10 mouse cellular contexts compared by ENCODE assay signal in genomic region chr4:138342778-138343177, GRCm38 (mm10). TPM values are rescaled to one million over a fixed set of nuclear protein-coding genes. Genes with fewer than 3 reads are reported as not detected.
DNase-seq lines count a peak whose midpoint lies in the region; ATAC-seq and TF ChIP-seq lines count a peak whose summit lies in the region.
"Had no signal": no experiment of that assay in that cellular context is flagged by ENCODE, and none has a peak within 500 bp of the region (broad histone marks: within the 10 kb centered on the region; RNA-seq: fewer than 3 reads in every experiment).

No protein-coding gene starts in this region.

- no peaks in the 10 kb centered on the region for H3K36me3 ChIP-seq in lung, embryonic 14.5 days (ENCODE audit: insufficient read depth)
- H3K36me3 ChIP-seq in kidney, adult 2 months (ENCODE audit: control insufficient read depth, insufficient read depth, low read length): no peaks in the 10 kb centered on the region; the same call in 1 of the 2 replicates
- H3K36me3 ChIP-seq in stomach, postnatal 0 days (ENCODE audit: control insufficient read depth, insufficient read depth, low read length): no peaks in the 10 kb centered on the region
- H3K36me3 ChIP-seq: hindbrain, embryonic 13.5 days had no signal

- no peak overlapping the region for H3K4me2 ChIP-seq in lung, embryonic 14.5 days
- no peak overlapping the region for H3K4me2 ChIP-seq in stomach, postnatal 0 days (replicated peaks; ENCODE audit: low read depth)
- H3K4me2 ChIP-seq: hindbrain, embryonic 13.5 days had no signal

- peak; percentile 19 for DNase-seq in lung, embryonic 14.5 days
- DNase-seq in lung, postnatal 4 days: no peak
- DNase-seq in kidney, adult 2 months: peak; percentile 96
- DNase-seq in liver: peak; percentile 44
- peak; percentile 76 for DNase-seq in stomach, postnatal 0 days (ENCODE audit: low spot score)
- DNase-seq in cerebellum, adult 2 months: no peak
- DNase-seq: thymus, postnatal 36 days had no signal

- H3K4me3 ChIP-seq in lung, embryonic 14.5 days (ENCODE audit: low read depth, low read length): no peak overlapping the region
- H3K4me3 ChIP-seq in kidney, adult 2 months (ENCODE audit: insufficient read depth, low read depth, low read length): no peak overlapping the region
- H3K4me3 ChIP-seq in stomach, postnatal 0 days (ENCODE audit: low read depth, low read length): no peak overlapping the region
- H3K4me3 ChIP-seq in cerebellum, adult 2 months (replicated peaks; ENCODE audit: insufficient read depth, low read depth, low read length): no peak overlapping the region
- H3K4me3 ChIP-seq: hindbrain, embryonic 13.5 days; left cerebral cortex, adult 2 months had no signal

- H3K27me3 ChIP-seq in lung, embryonic 14.5 days (ENCODE audit: insufficient read depth, low read length): no peaks in the 10 kb centered on the region
- H3K27me3 ChIP-seq in kidney, adult 2 months (replicated peaks; ENCODE audit: control insufficient read depth, insufficient read depth, low read length): no peaks in the 10 kb centered on the region
- H3K27me3 ChIP-seq in stomach, postnatal 0 days (ENCODE audit: control insufficient read depth, insufficient read depth, low read length): no peaks in the 10 kb centered on the region
- H3K27me3 ChIP-seq in cerebellum, adult 2 months (ENCODE audit: control insufficient read depth, insufficient read depth, low read length): no peaks in the 10 kb centered on the region
- H3K27me3 ChIP-seq: hindbrain, embryonic 13.5 days had no signal

- no peak for TF ChIP-seq POLR2A in kidney, adult 2 months (IDR thresholded peaks at IDR 0.05; ENCODE audit: low read depth, low read length)
- TF ChIP-seq POLR2A in cerebellum, adult 2 months (IDR thresholded peaks at IDR 0.05; ENCODE audit: borderline replicate concordance, insufficient read depth, low read length): no peak

- no peak for TF ChIP-seq EP300 in stomach, postnatal 0 days (optimal IDR thresholded peaks at IDR 0.05)

- H3K27ac ChIP-seq in lung, embryonic 14.5 days (ENCODE audit: low read depth): no peak overlapping the region
- peak overlapping the region; percentile 86 for H3K27ac ChIP-seq in kidney, adult 2 months (ENCODE audit: insufficient read depth, low read depth, low read length)
- peak overlapping the region; percentile 88 for H3K27ac ChIP-seq in stomach, postnatal 0 days (replicated peaks)
- H3K27ac ChIP-seq in cerebellum, adult 2 months (ENCODE audit: insufficient read depth, low read length): no peak overlapping the region
- H3K27ac ChIP-seq: hindbrain, embryonic 13.5 days; left cerebral cortex, adult 2 months had no signal

- no peaks in the 10 kb centered on the region for H3K4me1 ChIP-seq in lung, embryonic 14.5 days (ENCODE audit: insufficient read depth)
- peaks cover 29% of the 10 kb centered on the region for H3K4me1 ChIP-seq in kidney, adult 2 months (ENCODE audit: control insufficient read depth, insufficient read depth, low read length)
- no peaks in the 10 kb centered on the region for H3K4me1 ChIP-seq in stomach, postnatal 0 days (replicated peaks; ENCODE audit: control insufficient read depth, insufficient read depth)
- H3K4me1 ChIP-seq in cerebellum, adult 2 months (ENCODE audit: control insufficient read depth, insufficient read depth, low read length): peaks cover 35% of the 10 kb centered on the region

- no peak for ATAC-seq in lung, embryonic 14.5 days (ENCODE audit: insufficient read depth)
- peak; percentile 80 for ATAC-seq in stomach, postnatal 0 days (ENCODE audit: low FRiP score, low TSS enrichment)
- no peak for ATAC-seq in CD4-positive, CD25-positive, alpha-beta regulatory T cell, adult 4 months

- no peaks in the 10 kb centered on the region for H3K9me3 ChIP-seq in lung, embryonic 14.5 days (ENCODE audit: low read depth, low read length)
- H3K9me3 ChIP-seq in stomach, postnatal 0 days (ENCODE audit: control insufficient read depth, low read length): no peaks in the 10 kb centered on the region
- H3K9me3 ChIP-seq: hindbrain, embryonic 13.5 days had no signal

- TF ChIP-seq CTCF in lung, embryonic 14.5 days (IDR thresholded peaks at IDR 0.05; ENCODE audit: low read depth): no peak
- no peak for TF ChIP-seq CTCF in kidney, adult 2 months (conservative IDR thresholded peaks at IDR 0.05; ENCODE audit: insufficient read depth, insufficient read length, low read depth, low read length)
- no peak for TF ChIP-seq CTCF in stomach, postnatal 0 days (IDR thresholded peaks at IDR 0.05; ENCODE audit: low read depth)
- TF ChIP-seq CTCF in cerebellum, adult 2 months (IDR thresholded peaks at IDR 0.05; ENCODE audit: borderline replicate concordance, insufficient read depth, low read depth, low read length): no peak

- WGBS in lung, embryonic 14.5 days: 60% methylated on average over 6 of the region's 6 CpGs
- 34% methylated on average over 6 of the region's 6 CpGs for WGBS in kidney, adult 2 months
- WGBS in stomach, postnatal 0 days: 56% methylated on average over 6 of the region's 6 CpGs
- WGBS in cerebellum, adult 2 months: 93% methylated on average over 6 of the region's 6 CpGs

- H3K9ac ChIP-seq in lung, embryonic 14.5 days: no peak overlapping the region; the same call in 1 of the 2 replicates
- no peak overlapping the region for H3K9ac ChIP-seq in stomach, postnatal 0 days (ENCODE audit: low read length)
- H3K9ac ChIP-seq: hindbrain, embryonic 13.5 days had no signal

RNA-seq across cellular contexts. Expression of gene Pink1, which starts 16.7 kb away (rescaled TPM):
- 22.2 and 25.1 TPM in 2 replicates for polyA plus RNA-seq in lung, embryonic 14.5 days (2014; fragmentation: Nextera tagmentation; extraction: Ambion mirVana)
- polyA plus RNA-seq in kidney, adult 2 months (2012; rRNA removed): 226 and 272 TPM in 2 replicates
- polyA plus RNA-seq in stomach, postnatal 0 days (2015; fragmentation: Nextera tagmentation; extraction: Ambion mirVana): 62.1 and 77.1 TPM in 2 replicates
- polyA plus RNA-seq in CD4-positive, CD25-positive, alpha-beta regulatory T cell, adult 4 months (2017; shearing (Covaris generic)): 10 to 100 TPM; 12.9 to 22.6 TPM
- 404 and 437 TPM in 2 replicates for polyA plus RNA-seq in cerebellum, adult 2 months (2012; rRNA removed)

RNA-seq across cellular contexts. Expression of gene Cda, which starts 25.0 kb away (rescaled TPM):
- 24.1 and 24.4 TPM in 2 replicates for polyA plus RNA-seq in lung, embryonic 14.5 days (2014; fragmentation: Nextera tagmentation; extraction: Ambion mirVana)
- 394 and 454 TPM in 2 replicates for polyA plus RNA-seq in kidney, adult 2 months (2012; rRNA removed)
- polyA plus RNA-seq in stomach, postnatal 0 days (2015; fragmentation: Nextera tagmentation; extraction: Ambion mirVana): 12.5 and 15.2 TPM in 2 replicates
- polyA plus RNA-seq in CD4-positive, CD25-positive, alpha-beta regulatory T cell, adult 4 months (2017; shearing (Covaris generic)): not detected
- 12.6 and 15.4 TPM in 2 replicates for polyA plus RNA-seq in cerebellum, adult 2 months (2012; rRNA removed)

RNA-seq across cellular contexts. Expression of gene Ddost, which starts 38.2 kb away (rescaled TPM):
- polyA plus RNA-seq in lung, embryonic 14.5 days (2014; fragmentation: Nextera tagmentation; extraction: Ambion mirVana): 371 and 379 TPM in 2 replicates
- 157 and 169 TPM in 2 replicates for polyA plus RNA-seq in kidney, adult 2 months (2012; rRNA removed)
- polyA plus RNA-seq in stomach, postnatal 0 days (2015; fragmentation: Nextera tagmentation; extraction: Ambion mirVana): 253 and 258 TPM in 2 replicates
- 100 to 1,000 TPM in 1 of 2 experiments, 10 to 100 TPM in 1; 92.3 to 122 TPM for polyA plus RNA-seq in CD4-positive, CD25-positive, alpha-beta regulatory T cell, adult 4 months (2017; shearing (Covaris generic))
- 98.3 and 101 TPM in 2 replicates for polyA plus RNA-seq in cerebellum, adult 2 months (2012; rRNA removed)

RNA-seq across cellular contexts. Expression of gene Fam43b, which starts 53.5 kb away (rescaled TPM):
- polyA plus RNA-seq in lung, embryonic 14.5 days (2014; fragmentation: Nextera tagmentation; extraction: Ambion mirVana): not detected in 2 replicates
- not detected in 2 replicates for polyA plus RNA-seq in kidney, adult 2 months (2012; rRNA removed)
- 0.07 TPM in 1 of 2 replicates, not detected in the other for polyA plus RNA-seq in stomach, postnatal 0 days (2015; fragmentation: Nextera tagmentation; extraction: Ambion mirVana)
- not detected for polyA plus RNA-seq in CD4-positive, CD25-positive, alpha-beta regulatory T cell, adult 4 months (2017; shearing (Covaris generic))
- polyA plus RNA-seq in cerebellum, adult 2 months (2012; rRNA removed): 12.4 and 15.0 TPM in 2 replicates

Comparison
In these comparisons a context has a peak if more than half of its experiments do, and no peak if none do; other contexts are left out.
1. DNase-seq: peak in lung, embryonic 14.5 days (single experiment), kidney, adult 2 months (single experiment), liver (single experiment) and stomach, postnatal 0 days (single experiment); none in lung, postnatal 4 days (0 of 2) and cerebellum, adult 2 months (0 of 2).
2. H3K27ac ChIP-seq: peak in kidney, adult 2 months (single experiment) and stomach, postnatal 0 days (single experiment); none in lung, embryonic 14.5 days (single experiment) and cerebellum, adult 2 months (single experiment).
3. RNA of gene Cda, which starts 25.0 kb away (polyA plus RNA-seq): 394 to 454 TPM in kidney, adult 2 months; 24.1 to 24.4 TPM in lung, embryonic 14.5 days, 12.6 to 15.4 TPM in cerebellum, adult 2 months, 12.5 to 15.2 TPM in stomach, postnatal 0 days and not detected in CD4-positive, CD25-positive, alpha-beta regulatory T cell, adult 4 months; every median in the first group is over 10 times any median in the second.